Mouse (Mus musculus) adrenal gland (tissue): Measurements from ENCODE around the gene Mfsd6l.

Source experiments
- intact Hi-C: fragments of 180-260 bp; cut with DNase I; formaldehyde crosslinking; loops from one replicate; pipeline ENCODE4 v1.15.1; 2025
- long read RNA-seq, 2 experiments: library from polyadenylated mRNA; unstranded; transcript quantifications; one replicate each; pipeline ENCODE4 v2.0.0; 2020; ENCODE audit warnings: borderline replicate concordance in 1 of 2; ENCODE audit not compliant: insufficient replicate concordance in 1 of 2

The Mfsd6l gene
- long read RNA-seq, experiment 1 = 0 reads
- long read RNA-seq, experiment 2 = 0 reads

- intact Hi-C loops = no loop called here
Measured at GRCm38 (mm10) chr11:68555918-68556584, at the start of gene Mfsd6l. TSS of gene Mfsd6l (plus strand) at chr11:68556186.

GRCm38 (mm10) chr11:68507246-68507645 is 48.7 kb upstream of the Mfsd6l start:
- intact Hi-C loops = no loop called here

GRCm38 (mm10) chr11:68508619-68509018 is 47.4 kb upstream of the Mfsd6l start:
- intact Hi-C loops = no loop called here

GRCm38 (mm10) chr11:68509194-68509593 is 46.8 kb upstream of the Mfsd6l start:
- intact Hi-C loops = no loop called here

GRCm38 (mm10) chr11:68513969-68514368 is 42.0 kb upstream of the Mfsd6l start:
- intact Hi-C loops = no loop called here

- intact Hi-C loops = no loop called here
Measured at GRCm38 (mm10) chr11:68519362-68519761, 36.6 kb upstream of the Mfsd6l start.

- intact Hi-C loops = no loop called here
Measured at GRCm38 (mm10) chr11:68519815-68520214, 36.2 kb upstream of the Mfsd6l start.

- intact Hi-C loops = no loop called here
Measured at GRCm38 (mm10) chr11:68520439-68520838, 35.5 kb upstream of the Mfsd6l start.

GRCm38 (mm10) chr11:68521352-68521751 is 34.6 kb upstream of the Mfsd6l start:
- intact Hi-C loops = no loop called here

GRCm38 (mm10) chr11:68526441-68526840 is 29.5 kb upstream of the Mfsd6l start:
- intact Hi-C loops = no loop called here

- intact Hi-C loops = no loop called here
Measured at GRCm38 (mm10) chr11:68531066-68531806, 24.8 kb upstream of the Mfsd6l start.

GRCm38 (mm10) chr11:68531941-68532535 is 23.9 kb upstream of the Mfsd6l start:
- intact Hi-C loops = no loop called here

- intact Hi-C loops = no loop called here
Measured at GRCm38 (mm10) chr11:68532773-68533172, 23.2 kb upstream of the Mfsd6l start.

GRCm38 (mm10) chr11:68533971-68534475 is 22.0 kb upstream of the Mfsd6l start:
- intact Hi-C loops = no loop called here

- intact Hi-C loops = no loop called here
Measured at GRCm38 (mm10) chr11:68536026-68536425, 20.0 kb upstream of the Mfsd6l start.

GRCm38 (mm10) chr11:68536465-68536864 is 19.5 kb upstream of the Mfsd6l start:
- intact Hi-C loops = no loop called here

- intact Hi-C loops = no loop called here
Measured at GRCm38 (mm10) chr11:68539621-68540020, 16.4 kb upstream of the Mfsd6l start.

- intact Hi-C loops = no loop called here
Measured at GRCm38 (mm10) chr11:68544554-68544953, 11.4 kb upstream of the Mfsd6l start.

GRCm38 (mm10) chr11:68545172-68545571 is 10.8 kb upstream of the Mfsd6l start:
- intact Hi-C loops = loop anchor here (5.0 kb wide), 2 partner anchors 48 to 113 kb away; partner anchors contain the start of gene Pik3r5

GRCm38 (mm10) chr11:68545682-68546222 is 10.2 kb upstream of the Mfsd6l start:
- intact Hi-C loops = loop anchor here (5.0 kb wide), 2 partner anchors 48 to 113 kb away; partner anchors contain the start of gene Pik3r5

GRCm38 (mm10) chr11:68547484-68547883 is 8.5 kb upstream of the Mfsd6l start:
- intact Hi-C loops = loop anchor here (5.0 kb wide), 2 partner anchors 50 to 115 kb away; partner anchors contain the start of gene Pik3r5
